Mouse (Mus musculus) CH12F3 (cell line): ENCODE data around the gene Rpl36al.
"Not testable (repeated sequence)": the region's sequence is repeated elsewhere in the genome, so short reads cannot be mapped to it uniquely, and the experiment has no call there.

Experiments
- in situ Hi-C: fragments of 300-500 bp; cut with MboI; formaldehyde crosslinking; loops from 2 replicates; pipeline ENCODE4 v1.14.3; 2020; ENCODE audit warnings: low sequenced_read_pairs

Gene Rpl36al

GRCm38 (mm10) chr12:69196444-69197377 lies 12.8 kb upstream of the Rpl36al start, which contains the start of gene Gm49383:
Gm49383 (minus strand) TSS chr12:69197104.
- in situ Hi-C loops, result no loop called here

- in situ Hi-C loops, result no loop called here
Observed at GRCm38 (mm10) chr12:69192637-69193036, 8.8 kb upstream of the Rpl36al start.

GRCm38 (mm10) chr12:69191396-69191795 lies 7.5 kb upstream of the Rpl36al start:
- in situ Hi-C loops, result no loop called here

- in situ Hi-C loops, result no loop called here
Observed at GRCm38 (mm10) chr12:69190522-69190921, 6.6 kb upstream of the Rpl36al start.

- in situ Hi-C loops, result no loop called here
Observed at GRCm38 (mm10) chr12:69190074-69190473, 6.2 kb upstream of the Rpl36al start.

- in situ Hi-C loops, result no loop called here
Observed at GRCm38 (mm10) chr12:69186811-69187471, 3.1 kb upstream of the Rpl36al start.

GRCm38 (mm10) chr12:69185371-69185770 lies 1.5 kb upstream of the Rpl36al start:
- in situ Hi-C loops, result no loop called here

- in situ Hi-C loops, result no loop called here
Observed at GRCm38 (mm10) chr12:69184342-69185295, 736 bp upstream of the Rpl36al start.

GRCm38 (mm10) chr12:69181800-69182199 lies 2.1 kb downstream of the Rpl36al start:
- in situ Hi-C loops, result no loop called here

GRCm38 (mm10) chr12:69179371-69179770 lies 4.5 kb downstream of the Rpl36al start:
- in situ Hi-C loops, result no loop called here

GRCm38 (mm10) chr12:69177526-69177925 lies 6.4 kb downstream of the Rpl36al start:
- in situ Hi-C loops, result no loop called here

- in situ Hi-C loops, result no loop called here
Observed at GRCm38 (mm10) chr12:69175975-69176374, 7.9 kb downstream of the Rpl36al start.

- in situ Hi-C loops, result no loop called here
Observed at GRCm38 (mm10) chr12:69171307-69171706, 12.6 kb downstream of the Rpl36al start.

- in situ Hi-C loops, result no loop called here
Observed at GRCm38 (mm10) chr12:69168461-69169106, 15.3 kb downstream of the Rpl36al start, which contains the start of gene Lrr1. Lrr1 (plus strand) TSS chr12:69168814.

- in situ Hi-C loops, result no loop called here
Observed at GRCm38 (mm10) chr12:69167656-69168460, 16.0 kb downstream of the Rpl36al start.

GRCm38 (mm10) chr12:69166861-69167581 lies 16.9 kb downstream of the Rpl36al start:
- in situ Hi-C loops, result not testable (repeated sequence)

GRCm38 (mm10) chr12:69164904-69165303 lies 19.0 kb downstream of the Rpl36al start:
- in situ Hi-C loops, result no loop called here

- in situ Hi-C loops, result not testable (repeated sequence)
Observed at GRCm38 (mm10) chr12:69163586-69163985, 20.3 kb downstream of the Rpl36al start.

GRCm38 (mm10) chr12:69160677-69161076 lies 23.2 kb downstream of the Rpl36al start:
- in situ Hi-C loops, result not testable (repeated sequence)
